Mouse (Mus musculus) midbrain, embryonic 10.5 days (tissue): Measurements from ENCODE around the gene Rassf1. TPM values are rescaled to one million over a fixed set of nuclear protein-coding genes. Genes with fewer than 3 reads are reported as not detected.

Experiments
- DNase-seq: peaks from one replicate; pipeline ENCODE4 v3.0.0-alpha.2; 2017; ENCODE audit warnings: low spot score
- H3K27ac ChIP-seq: fragments of 300-500 bp; sonication (generic); replicated peaks from 2 replicates; pipeline ENCODE4 v1.5.1; 2016; ENCODE audit warnings: mild to moderate bottlenecking
- H3K27me3 ChIP-seq: fragments of 300-500 bp; sonication (generic); 2 replicates; pipeline ENCODE4 v1.6.1; 2016; ENCODE audit warnings: low read depth, mild to moderate bottlenecking; ENCODE audit not compliant: poor library complexity, severe bottlenecking
- H3K36me3 ChIP-seq: fragments of 300-500 bp; sonication (generic); 2 replicates; pipeline ENCODE4 v1.6.1; 2016; ENCODE audit warnings: mild to moderate bottlenecking, moderate library complexity
- H3K4me1 ChIP-seq: fragments of 300-500 bp; sonication (generic); 2 replicates; pipeline ENCODE4 v1.6.1; 2016
- H3K4me3 ChIP-seq: fragments of 300-500 bp; sonication (generic); 2 replicates; pipeline ENCODE4 v1.5.1; 2016; ENCODE audit warnings: mild to moderate bottlenecking, moderate library complexity
- H3K9me3 ChIP-seq: fragments of 300-500 bp; sonication (generic); replicated peaks from 2 replicates; pipeline ENCODE4 v1.6.1; 2016; ENCODE audit warnings: mild to moderate bottlenecking
- WGBS: fragments of 180-500 bp; shearing (Covaris S2); methylation state at CpG from one replicate; pipeline ENCODE4 v1.1.7; 2016; 5-methylcytosine and 5-hydroxymethylcytosine counted together
- polyA plus RNA-seq: library from polyadenylated mRNA; unstranded; fragments of >200 nt; fragmentation: Nextera tagmentation; extraction: Ambion mirVana; gene quantifications from 2 replicates; pipeline ENCODE4 v1.2.1, GENCODE M21; 2016

Gene Rassf1
- polyA plus RNA-seq, 1 experiment from 2014 or later: 54.8 TPM

GRCm38 (mm10) chr9:107594281-107595062 lies 43.1 kb downstream of the Rassf1 start:
- Histone ChIP-seq H3K27ac (no peak overlapping the region), H3K36me3 (peaks cover 57% of the 10 kb centered on the region), H3K9me3 (no peaks in the 10 kb centered on the region), H3K27me3 (peaks cover 9% of the 10 kb centered on the region), H3K4me3 (no peak overlapping the region), H3K4me1 (peaks cover 19% of the 10 kb centered on the region; the same call in 1 of the 2 replicates)
- DNase-seq: no peak
- 82% methylated on average over 8 of the region's 8 CpGs for WGBS

- H3K4me3 ChIP-seq: no peak overlapping the region
- H3K36me3 ChIP-seq: peaks cover 33% of the 10 kb centered on the region
- WGBS: 91% methylated on average over 11 of the region's 11 CpGs
- no peak for DNase-seq
- no peaks in the 10 kb centered on the region for H3K9me3 ChIP-seq
- H3K27me3 ChIP-seq: peaks cover 29% of the 10 kb centered on the region
- no peak overlapping the region for H3K27ac ChIP-seq
- H3K4me1 ChIP-seq: peaks cover 29% of the 10 kb centered on the region
Measured at GRCm38 (mm10) chr9:107596619-107597569, 45.5 kb downstream of the Rassf1 start.

- Histone ChIP-seq H3K27me3 (peaks cover 35% of the 10 kb centered on the region), H3K9me3 (no peaks in the 10 kb centered on the region), H3K27ac (0 out of 2 replicates have a peak overlapping the region, but pooled peaks have one; percentile 34), H3K4me3 (no peak overlapping the region), H3K4me1 (peaks cover 33% of the 10 kb centered on the region), H3K36me3 (peaks cover 18% of the 10 kb centered on the region)
- 92% methylated on average over 5 of the region's 5 CpGs for WGBS
- DNase-seq: no peak
Measured at GRCm38 (mm10) chr9:107598385-107598784, 47.0 kb downstream of the Rassf1 start.

DNA sequence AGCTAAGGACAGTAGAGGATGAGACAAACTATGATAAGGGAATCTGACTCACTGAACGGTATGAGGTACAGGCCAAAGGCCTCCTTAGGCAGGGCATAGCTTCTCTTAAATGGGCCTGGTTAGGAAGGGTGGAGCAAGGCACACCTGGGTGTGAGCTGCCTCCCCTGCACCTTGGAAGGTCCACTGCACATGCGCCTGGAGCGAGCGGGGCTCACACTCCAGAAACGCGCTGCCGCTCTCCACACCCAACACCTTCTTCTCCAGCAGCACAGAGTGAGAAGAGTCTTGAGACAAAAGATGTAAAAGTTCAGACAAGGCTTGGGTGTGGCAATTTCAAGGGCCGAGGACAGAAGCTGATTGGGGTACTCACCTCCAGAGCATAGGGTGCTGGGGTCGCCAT lies 48.1 kb downstream of the Rassf1 start:
- H3K4me1 ChIP-seq: peaks cover 34% of the 10 kb centered on the region
- peaks cover 44% of the 10 kb centered on the region for H3K27me3 ChIP-seq
- no peak overlapping the region for H3K27ac ChIP-seq
- WGBS: 89% methylated on average over 9 of the region's 9 CpGs
- H3K9me3 ChIP-seq: no peaks in the 10 kb centered on the region
- H3K36me3 ChIP-seq: peaks cover 7% of the 10 kb centered on the region; the same call in 1 of the 2 replicates
- no peak overlapping the region for H3K4me3 ChIP-seq
- DNase-seq: no peak

DNA sequence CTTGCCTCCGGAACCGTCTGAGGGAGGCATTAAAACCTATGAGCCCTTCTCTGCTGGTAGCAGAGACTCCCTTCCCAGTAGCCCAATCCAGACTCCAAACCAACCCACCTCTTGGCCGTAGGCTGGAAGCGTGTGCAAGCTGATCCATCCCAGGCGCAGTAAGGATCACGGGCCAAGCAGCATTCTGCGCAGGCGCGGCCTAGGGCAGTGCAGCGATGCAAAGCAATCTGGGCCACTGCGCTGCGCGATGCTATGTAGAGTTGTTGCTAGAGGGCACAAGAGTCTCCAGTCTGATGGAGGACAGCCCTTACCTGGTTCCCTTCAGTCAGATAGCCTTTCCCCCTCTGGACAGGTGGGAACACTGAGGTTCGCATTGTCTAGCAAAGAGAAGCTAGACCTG lies 48.5 kb downstream of the Rassf1 start:
- no peaks in the 10 kb centered on the region for H3K9me3 ChIP-seq
- WGBS: 74% methylated on average over 14 of the region's 14 CpGs
- DNase-seq: no peak

GRCm38 (mm10) chr9:107600745-107601144 lies 49.4 kb downstream of the Rassf1 start:
- WGBS: 85% methylated on average over 12 of the region's 12 CpGs

More for the DNA sequence above, 48.5 kb downstream of the Rassf1 start:
- peaks cover 38% of the 10 kb centered on the region for H3K4me1 ChIP-seq
- H3K4me3 ChIP-seq: no peak overlapping the region
- 0 out of 2 replicates have a peak, but pooled peaks cover 3% of the 10 kb centered on the region for H3K36me3 ChIP-seq
- H3K27ac ChIP-seq: no peak overlapping the region
- H3K27me3 ChIP-seq: peaks cover 44% of the 10 kb centered on the region

GRCm38 (mm10) chr9:107601275-107601674 lies 49.9 kb downstream of the Rassf1 start:
- peaks cover 50% of the 10 kb centered on the region for H3K27me3 ChIP-seq
- 90% methylated on average over 11 of the region's 11 CpGs for whole genome bisulfite sequencing

More at GRCm38 (mm10) chr9:107600745-107601144, 49.4 kb downstream of the Rassf1 start:
- Histone ChIP-seq H3K27me3 (peaks cover 45% of the 10 kb centered on the region), H3K4me1 (peaks cover 47% of the 10 kb centered on the region), H3K36me3 (0 out of 2 replicates have a peak, but pooled peaks cover 2% of the 10 kb centered on the region), H3K9me3 (no peaks in the 10 kb centered on the region), H3K27ac (no peak overlapping the region), H3K4me3 (no peak overlapping the region)
- no peak for DNase-seq

GRCm38 (mm10) chr9:107602068-107602648 lies 50.8 kb downstream of the Rassf1 start:
- Histone ChIP-seq H3K9me3 (no peaks in the 10 kb centered on the region), H3K4me1 (peaks cover 61% of the 10 kb centered on the region), H3K4me3 (no peak overlapping the region), H3K36me3 (no peaks in the 10 kb centered on the region), H3K27ac (peak overlapping the region; percentile 83), H3K27me3 (peaks cover 59% of the 10 kb centered on the region)
- WGBS: 17% methylated on average over 10 of the region's 10 CpGs
- DNase-seq: peak; percentile 93

More at GRCm38 (mm10) chr9:107601275-107601674, 49.9 kb downstream of the Rassf1 start:
- Histone ChIP-seq H3K36me3 (no peaks in the 10 kb centered on the region), H3K4me3 (no peak overlapping the region), H3K27ac (0 out of 2 replicates have a peak overlapping the region, but pooled peaks have one; percentile 2), H3K9me3 (no peaks in the 10 kb centered on the region), H3K4me1 (peaks cover 52% of the 10 kb centered on the region)
- no peak for DNase-seq

DNA sequence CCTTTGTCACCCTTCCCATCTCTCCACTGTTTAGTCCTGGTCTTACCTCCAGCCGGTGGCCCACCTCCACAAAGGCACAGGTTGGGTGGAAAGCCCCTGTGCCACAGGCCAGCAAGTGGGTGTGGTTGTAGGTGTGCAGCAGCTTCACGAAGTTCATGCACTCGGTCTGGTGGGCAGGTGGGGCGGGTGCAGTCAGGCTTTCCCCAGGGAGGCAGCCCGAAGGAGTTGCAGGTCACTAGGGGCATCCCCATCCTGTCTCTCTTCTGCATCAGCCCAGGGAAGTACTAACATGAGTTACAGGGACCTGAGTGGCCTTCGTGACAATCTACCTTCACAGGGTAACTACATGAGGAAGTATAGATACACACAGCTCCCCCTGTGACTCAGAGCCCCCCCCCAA lies 51.9 kb downstream of the Rassf1 start:
- peak overlapping the region; percentile 83 for H3K27ac ChIP-seq
- WGBS: 84% methylated on average over 6 of the region's 6 CpGs
- peaks cover 60% of the 10 kb centered on the region for H3K27me3 ChIP-seq
- no peaks in the 10 kb centered on the region for H3K9me3 ChIP-seq
- no peak overlapping the region for H3K4me3 ChIP-seq
- DNase-seq: no peak
- peaks cover 72% of the 10 kb centered on the region for H3K4me1 ChIP-seq
- no peaks in the 10 kb centered on the region for H3K36me3 ChIP-seq

DNA sequence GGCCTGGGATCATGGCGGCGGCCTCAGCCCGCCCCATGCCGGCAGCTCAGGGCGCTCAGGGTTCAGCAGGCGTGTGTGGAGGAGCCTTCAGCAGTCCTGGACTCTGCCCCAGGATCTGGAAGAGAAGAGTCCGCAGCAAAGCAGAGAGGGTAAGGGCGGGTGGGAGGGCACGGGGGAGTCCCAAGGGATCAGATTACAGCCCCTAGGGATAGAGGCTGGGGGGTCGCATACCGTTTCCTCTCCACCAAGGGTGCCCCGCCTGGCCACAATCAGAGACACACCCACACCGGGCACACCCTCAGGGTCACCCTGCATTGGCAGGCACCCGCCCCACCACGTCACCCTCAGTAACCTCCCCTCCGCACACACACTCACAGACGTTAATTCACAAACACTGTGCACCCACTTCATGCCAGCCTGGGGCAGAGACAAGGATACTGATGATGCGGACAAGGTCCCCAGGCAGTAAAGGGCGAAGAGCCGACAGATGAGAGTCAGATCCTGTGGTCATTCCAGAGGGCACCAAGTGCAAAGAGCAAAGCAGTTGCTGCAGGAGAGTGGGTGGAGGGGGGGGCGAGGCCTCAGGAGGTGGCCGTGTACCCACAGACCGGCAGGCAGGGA lies 53.8 kb downstream of the Rassf1 start:
- no peak for DNase-seq
- H3K9me3 ChIP-seq: no peaks in the 10 kb centered on the region
- H3K36me3 ChIP-seq: no peaks in the 10 kb centered on the region
- WGBS: 36% methylated on average over 23 of the region's 23 CpGs
- peaks cover 85% of the 10 kb centered on the region for H3K4me1 ChIP-seq
- H3K27ac ChIP-seq: peak overlapping the region; percentile 83
- peak overlapping the region; percentile 41 for H3K4me3 ChIP-seq
- peaks cover 46% of the 10 kb centered on the region for H3K27me3 ChIP-seq

GRCm38 (mm10) chr9:107606591-107606990 lies 55.2 kb downstream of the Rassf1 start:
- Histone ChIP-seq H3K27ac (peak overlapping the region; percentile 83), H3K36me3 (no peaks in the 10 kb centered on the region), H3K27me3 (peaks cover 32% of the 10 kb centered on the region), H3K4me1 (peaks cover 92% of the 10 kb centered on the region), H3K9me3 (no peaks in the 10 kb centered on the region), H3K4me3 (0 out of 2 replicates have a peak overlapping the region, but pooled peaks have one; percentile 19)
- WGBS: 16% methylated on average over 9 of the region's 9 CpGs
- DNase-seq: no peak

DNA sequence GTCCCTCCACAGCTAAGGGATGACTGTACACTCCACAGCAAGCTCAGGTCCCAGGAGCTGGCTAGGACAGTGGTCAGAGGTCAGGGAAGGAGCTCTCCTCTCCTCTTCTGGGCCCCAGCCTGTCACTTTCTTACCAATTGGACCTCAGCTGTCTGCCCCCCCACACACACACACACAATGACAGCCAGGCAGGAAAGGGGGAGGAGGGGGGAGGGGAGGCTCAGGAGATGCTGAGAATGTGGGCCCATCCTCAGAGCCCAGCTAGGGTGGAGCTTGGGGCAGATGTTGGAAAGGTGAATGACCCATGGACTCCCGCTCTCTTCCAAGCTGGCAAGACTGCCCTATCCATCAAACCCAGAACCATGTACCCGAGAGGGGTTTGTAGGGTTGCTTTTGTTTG lies 55.7 kb downstream of the Rassf1 start:
- Histone ChIP-seq H3K4me3 (0 out of 2 replicates have a peak overlapping the region, but pooled peaks have one; percentile 19), H3K4me1 (peaks cover 95% of the 10 kb centered on the region), H3K27ac (peak overlapping the region; percentile 83), H3K27me3 (peaks cover 31% of the 10 kb centered on the region), H3K9me3 (no peaks in the 10 kb centered on the region), H3K36me3 (no peaks in the 10 kb centered on the region)
- WGBS: 77% methylated on average over 2 of the region's 2 CpGs
- DNase-seq: no peak
